Mouse (Mus musculus) heart, postnatal 0 days (tissue): ENCODE measurements around the gene Lamp1.

Experiments used
- CTCF ChIP-seq: IDR thresholded peaks from 2 replicates; pipeline ENCODE4 v1.5.1; 2016; ENCODE audit warnings: antibody characterized with exemption, control low read depth, low read depth
- EP300 ChIP-seq: IDR thresholded peaks from 2 replicates; pipeline ENCODE4 v1.6.1; 2016; ENCODE audit warnings: antibody characterized with exemption, low read depth

GRCm38 (mm10) chr8:13202806-13203205, 43.8 kb downstream of the Lamp1 start:
- TF ChIP-seq CTCF, result no peak
- TF ChIP-seq EP300, result no peak
